Mouse (Mus musculus): ENCODE measurements around the gene Nqo1.

- TF ChIP-seq CTCF (IDR thresholded peaks at IDR 0.05), result no peak
- TF ChIP-seq EP300 (IDR thresholded peaks at IDR 0.05), result no peak
Observed at GRCm38 (mm10) chr8:107382898-107383297, 20.1 kb downstream of the Nqo1 start.
